Mouse (Mus musculus) urinary bladder, adult 2 months (tissue): Measurements from ENCODE around the gene Gm20388. TPM values are rescaled to one million over a fixed set of nuclear protein-coding genes. Genes with fewer than 3 reads are reported as not detected.
"Not testable (repeated sequence)": the region's sequence is repeated elsewhere in the genome, so short reads cannot be mapped to it uniquely, and the experiment has no call there.

ENCODE experiments used
- DNase-seq: peaks from one replicate; pipeline ENCODE4 v3.0.0; 2022; ENCODE audit warnings: low spot score
- polyA plus RNA-seq: library from polyadenylated mRNA; depleted of rRNA; stranded (reverse); fragments of >200 nt; gene quantifications from 2 replicates; pipeline ENCODE4 v1.2.3, GENCODE M21; 2012

The Gm20388 gene
- polyA plus RNA-seq, 1 experiment = 50.2 TPM

GRCm38 (mm10) chr8:123990277-123991049, 4079.8 kb downstream of the Gm20388 start:
- DNase-seq = no peak

- DNase-seq = no peak
These were observed 4081.9 kb downstream of the Gm20388 start for GRCm38 (mm10) chr8:123992587-123992986.

DNA sequence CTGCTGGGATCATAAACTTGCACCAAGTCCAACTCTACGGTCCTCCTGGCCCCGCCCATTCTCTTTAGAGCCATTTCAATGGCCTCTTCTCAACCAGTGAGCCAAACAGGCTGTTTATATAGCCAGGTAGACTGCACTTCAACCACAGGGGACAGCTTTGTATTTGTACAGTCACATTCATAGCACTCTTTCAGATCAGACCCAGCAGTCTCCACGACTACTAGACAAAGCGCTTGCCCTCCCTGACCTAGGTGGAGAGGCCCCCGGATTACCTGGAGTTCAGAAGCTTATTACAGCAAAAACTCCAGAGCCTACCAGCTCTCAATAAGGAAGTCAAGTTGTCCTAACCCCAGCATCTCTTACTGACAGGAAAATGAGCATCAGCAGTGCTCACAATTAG, 4083.0 kb downstream of the Gm20388 start:
- no peak for DNase-seq

DNA sequence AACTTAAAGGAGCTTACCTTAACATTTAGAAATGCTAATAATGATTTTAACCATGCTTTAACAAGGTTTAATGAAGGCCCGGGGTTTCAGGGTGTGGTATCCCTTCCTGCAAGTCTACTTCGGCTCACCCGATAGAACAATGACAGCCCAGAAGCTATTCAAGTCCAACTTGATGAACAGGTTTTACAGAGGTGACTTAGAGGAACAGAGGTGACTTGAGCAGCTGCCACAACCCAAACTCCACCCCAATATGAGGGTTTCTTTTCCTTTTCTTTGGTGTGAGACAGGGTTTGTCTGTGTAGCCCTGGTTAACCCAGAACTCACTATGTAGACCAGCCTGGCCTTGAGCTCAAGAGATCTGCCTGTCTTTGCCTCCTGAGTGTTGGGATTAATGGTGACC, 4083.4 kb downstream of the Gm20388 start:
- no peak for DNase-seq

GRCm38 (mm10) chr8:123999568-123999967, 4088.9 kb downstream of the Gm20388 start:
- DNase-seq = no peak

- no peak for DNase-seq
These were observed 4092.0 kb downstream of the Gm20388 start for GRCm38 (mm10) chr8:124002546-124003108.

- DNase-seq = no peak
These were observed 4097.2 kb downstream of the Gm20388 start for GRCm38 (mm10) chr8:124007829-124008228.

GRCm38 (mm10) chr8:124011580-124011979, 4100.9 kb downstream of the Gm20388 start:
- no peak for DNase-seq

- DNase-seq = no peak
These were observed 4101.4 kb downstream of the Gm20388 start for GRCm38 (mm10) chr8:124011989-124012586.

DNA sequence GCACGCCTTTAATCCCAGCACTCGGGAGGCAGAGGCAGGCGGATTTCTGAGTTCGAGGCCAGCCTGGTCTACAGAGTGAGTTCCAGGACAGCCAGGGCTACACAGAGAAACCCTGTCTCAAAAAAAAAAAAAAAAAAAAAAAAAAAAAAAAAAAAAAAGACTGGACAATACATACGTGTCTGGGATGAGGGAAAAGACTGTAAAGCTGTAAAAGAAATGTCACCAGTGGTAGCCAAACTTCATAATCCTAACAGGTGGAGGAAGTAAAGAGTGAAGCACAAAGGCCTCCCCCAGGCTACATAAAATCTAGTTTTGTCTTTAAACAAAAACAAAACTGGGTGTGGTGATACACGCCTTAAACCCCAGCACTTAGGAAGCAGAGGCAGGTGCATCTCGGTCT, 4103.7 kb downstream of the Gm20388 start:
- not testable (repeated sequence) for DNase-seq

- no peak for DNase-seq
These were observed 4104.1 kb downstream of the Gm20388 start for GRCm38 (mm10) chr8:124014751-124015150.

DNA sequence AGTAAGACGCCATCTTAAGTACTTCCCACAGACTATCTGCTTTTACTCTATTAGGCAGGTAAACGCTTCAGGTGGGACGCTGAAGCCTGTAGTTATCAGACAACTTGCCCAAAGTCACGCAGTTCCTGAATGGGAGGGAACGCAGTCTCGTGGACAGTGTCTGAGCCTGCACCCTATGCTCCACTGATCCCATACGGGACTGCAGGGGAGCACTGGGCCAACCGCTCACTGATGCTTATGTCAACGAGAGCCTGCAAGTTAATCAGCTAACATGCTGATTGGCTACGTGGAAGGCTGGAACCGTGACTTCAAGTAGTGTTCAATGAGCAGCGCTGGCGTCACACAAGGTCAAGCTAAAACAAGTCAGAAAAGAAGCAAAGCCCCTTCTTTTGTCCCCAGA, 4109.1 kb downstream of the Gm20388 start:
- no peak for DNase-seq

DNA sequence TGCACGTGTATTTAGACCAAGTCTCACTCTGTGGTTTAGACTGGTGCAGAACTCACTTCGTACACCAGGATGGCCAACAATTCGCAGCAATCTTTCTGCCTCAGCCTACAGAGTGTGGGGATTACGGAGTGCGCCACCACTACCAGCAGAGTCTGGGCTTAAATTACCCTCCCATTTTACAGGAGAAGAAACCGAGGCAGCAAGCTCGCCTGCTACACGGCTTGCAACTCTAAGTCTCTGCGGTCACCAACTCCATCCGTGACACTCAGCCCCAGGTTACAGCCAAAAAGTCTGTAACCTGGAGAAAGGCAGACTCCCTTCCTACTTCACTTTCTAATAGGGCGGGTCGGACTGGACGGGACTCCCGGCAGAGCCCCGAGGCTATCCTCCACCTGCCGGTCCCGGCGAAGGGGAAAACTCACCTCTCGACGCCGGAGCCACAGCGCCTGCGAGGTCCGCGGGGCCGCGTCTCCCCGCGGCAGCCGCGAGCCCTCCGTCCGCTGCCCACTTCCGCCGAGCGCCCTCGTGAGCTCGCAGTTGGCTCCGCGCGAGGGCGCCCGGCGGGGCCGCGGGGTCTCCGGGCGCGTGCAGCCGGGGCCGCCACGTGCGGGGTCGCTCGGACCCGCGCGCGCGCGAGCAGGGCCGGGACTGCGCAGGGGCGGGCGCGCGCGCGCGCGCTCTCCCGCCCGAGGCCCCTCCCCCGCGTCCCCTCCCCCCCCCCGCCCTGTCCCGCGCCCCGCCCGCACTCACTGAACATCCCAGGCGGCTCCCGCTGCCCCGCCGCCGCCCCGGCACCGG, 4110.0 kb downstream of the Gm20388 start:
- peak; percentile 58 for DNase-seq

- DNase-seq = peak; percentile 96
These were observed 4110.9 kb downstream of the Gm20388 start, which contains the start of the genes Taf5l and Urb2 for GRCm38 (mm10) chr8:124021237-124022227. Taf5l (minus strand) TSS chr8:124021397. Urb2 (plus strand) TSS chr8:124021508.

- not testable (repeated sequence) for DNase-seq
These were observed 4115.6 kb downstream of the Gm20388 start for GRCm38 (mm10) chr8:124026265-124026664.

- no peak for DNase-seq
These were observed 4117.2 kb downstream of the Gm20388 start for GRCm38 (mm10) chr8:124027831-124028230.

GRCm38 (mm10) chr8:124033400-124033799, 4122.8 kb downstream of the Gm20388 start:
- DNase-seq = no peak

GRCm38 (mm10) chr8:124038121-124038520, 4127.5 kb downstream of the Gm20388 start:
- DNase-seq = no peak

DNA sequence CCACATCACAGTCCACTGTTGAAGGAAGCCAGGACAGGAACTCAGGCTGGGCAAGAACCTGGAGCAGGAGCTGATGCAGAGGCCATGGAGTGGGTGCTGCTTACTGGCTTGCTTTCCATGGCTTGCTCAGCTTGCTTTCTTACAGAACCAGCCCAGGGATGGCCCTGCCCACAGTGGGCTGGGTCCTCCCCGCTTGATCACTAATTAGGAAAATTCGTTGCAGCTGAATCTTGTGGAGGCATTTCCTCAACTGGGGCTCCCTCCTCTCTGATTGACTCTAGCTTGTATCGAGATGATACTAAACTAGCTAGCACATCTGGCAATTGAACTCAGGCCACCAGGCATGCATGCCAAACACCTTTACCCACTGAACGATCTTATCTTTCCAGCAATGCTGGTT, 4128.7 kb downstream of the Gm20388 start:
- DNase-seq = no peak

GRCm38 (mm10) chr8:124042201-124042600, 4131.6 kb downstream of the Gm20388 start:
- DNase-seq = no peak

DNA sequence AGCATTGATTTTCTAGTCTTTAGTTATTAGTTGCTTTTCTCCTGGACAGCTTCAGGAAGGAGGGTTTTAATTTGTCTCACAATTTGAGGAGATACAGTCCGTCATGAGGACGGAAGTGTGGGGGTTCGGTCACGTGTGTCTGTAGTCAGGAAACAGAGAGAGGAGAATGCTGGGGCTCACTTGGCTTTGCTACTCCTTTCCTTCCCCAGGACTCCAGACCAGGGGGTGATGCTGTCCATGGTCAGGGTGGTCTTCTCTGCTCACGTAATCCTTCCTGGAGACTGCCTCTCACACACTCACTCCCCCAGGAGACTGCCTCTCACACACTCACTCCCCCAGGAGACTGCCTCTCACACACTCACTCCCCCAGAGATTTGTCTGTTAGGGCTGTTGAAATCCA, 4133.8 kb downstream of the Gm20388 start:
- DNase-seq = no peak
